Comparison of ENCODE assay signal across 8 mouse cellular contexts in genomic region chr19:44293769-44294551, GRCm38 (mm10). TPM values are rescaled to one million over a fixed set of nuclear protein-coding genes. Genes with fewer than 3 reads are reported as not detected.
DNase-seq lines count a peak whose midpoint lies in the region; ATAC-seq lines count a peak whose summit lies in the region.

No protein-coding gene starts in this region.

- peak overlapping the region; percentile 97 for H3K4me3 ChIP-seq in intestine, embryonic 14.5 days (ENCODE audit: low read depth, low read length)

- 1% methylated on average over 30 of the region's 31 CpGs for WGBS in intestine, embryonic 14.5 days

- H3K36me3 ChIP-seq in intestine, embryonic 14.5 days (ENCODE audit: control insufficient read depth, insufficient read depth, low read length) = peaks cover 36% of the 10 kb centered on the region

- H3K9me3 ChIP-seq in intestine, embryonic 14.5 days (ENCODE audit: control insufficient read depth, low read length) = no peaks in the 10 kb centered on the region

- H3K27me3 ChIP-seq in intestine, embryonic 14.5 days (replicated peaks; ENCODE audit: control insufficient read depth, insufficient read depth, low read length) = no peaks in the 10 kb centered on the region

- peaks cover 42% of the 10 kb centered on the region for H3K4me1 ChIP-seq in intestine, embryonic 14.5 days (replicated peaks; ENCODE audit: control insufficient read depth, insufficient read depth, low read length)

- peak; percentile 95 for ATAC-seq in intestine, embryonic 14.5 days (replicated peaks; ENCODE audit: low FRiP score, low TSS enrichment, low read depth)
- peak; percentile 79 for ATAC-seq in megakaryocyte progenitor cell, adult 5-6 weeks (replicated peaks; ENCODE audit: poor library complexity)

- H3K4me2 ChIP-seq in intestine, embryonic 14.5 days (ENCODE audit: low read length) = peak overlapping the region; percentile 97

- peak; percentile 81 to 90 for DNase-seq in adrenal gland, adult 18-20 months (ENCODE audit: low spot score in 2 of 2)
- peak; percentile 99 for DNase-seq in embryo, embryonic 10.5 days (ENCODE audit: low spot score)
- DNase-seq in gastrocnemius, postnatal 14 days = peak; percentile 87
- no peak for DNase-seq in intestine, embryonic 14.5 days (ENCODE audit: low spot score)
- DNase-seq in left cerebral cortex, postnatal 10 days (ENCODE audit: extremely low spot score in 1 of 2, low spot score in 2 of 2) = peak; percentile 94 to 96
- DNase-seq in right cerebral cortex, postnatal 14 days = peak; percentile 88
- DNase-seq in urinary bladder, postnatal 25 days (ENCODE audit: low spot score) = peak; percentile 66

- peak overlapping the region; percentile 95 for H3K27ac ChIP-seq in intestine, embryonic 14.5 days (ENCODE audit: low read depth)

- intact Hi-C loops in gastrocnemius, postnatal 14 days (cut with DNase I; ENCODE audit: low total_unique reads) = loop anchor here (2.0 kb wide), 1 partner anchor 47 kb away; no protein-coding TSS in a partner anchor
- intact Hi-C loops in left cerebral cortex, postnatal 10 days (cut with DNase I) = loop anchor here (1.0 to 2.0 kb wide), 2 partner anchors 27 to 46 kb away; no protein-coding TSS in a partner anchor

- peak overlapping the region; percentile 90 for H3K9ac ChIP-seq in intestine, embryonic 14.5 days (ENCODE audit: low read length)

RNA-seq across cellular contexts. Expression of gene Scd2, which starts 0.5 kb away (rescaled TPM):
- 100 to 1,000 TPM; 836 to 847 TPM for total RNA-seq in adrenal gland, adult 18-20 months (2021)
- total RNA-seq in gastrocnemius, postnatal 14 days (2021) = 10 to 100 TPM; 22.8 to 54.0 TPM
- polyA plus RNA-seq in intestine, embryonic 14.5 days (2014; fragmentation: Nextera tagmentation; extraction: Ambion mirVana) = 341 and 386 TPM in 2 replicates
- total RNA-seq in left cerebral cortex, postnatal 10 days (2021) = 100 to 1,000 TPM; 603 to 619 TPM
- 95.4 and 101 TPM in 2 replicates for total RNA-seq in megakaryocyte progenitor cell, adult 5-6 weeks (2015)
- total RNA-seq in megakaryocyte progenitor cell, adult 5-6 weeks (2017) = 88.5 and 107 TPM in 2 replicates

RNA-seq across cellular contexts. Expression of gene Scd4, which starts 38.9 kb away (rescaled TPM):
- total RNA-seq in adrenal gland, adult 18-20 months (2021) = 10 to 100 TPM in 1 of 2 experiments, 1 to 10 TPM in 1; 5.2 to 15.0 TPM
- total RNA-seq in gastrocnemius, postnatal 14 days (2021) = under 1 TPM; 0.24 to 0.29 TPM
- 0.08 and 0.20 TPM in 2 replicates for polyA plus RNA-seq in intestine, embryonic 14.5 days (2014; fragmentation: Nextera tagmentation; extraction: Ambion mirVana)
- 1 to 10 TPM; 1.5 to 2.4 TPM for total RNA-seq in left cerebral cortex, postnatal 10 days (2021)
- total RNA-seq in megakaryocyte progenitor cell, adult 5-6 weeks (2015) = 0.35 TPM in 1 of 2 replicates, not detected in the other
- total RNA-seq in megakaryocyte progenitor cell, adult 5-6 weeks (2017) = not detected in 2 replicates

Comparison
In these comparisons a context has a peak if more than half of its experiments do, and no peak if none do; other contexts are left out.
1. RNA of gene Scd2, which starts 0.5 kb away (total RNA-seq): 836 to 847 TPM in adrenal gland, adult 18-20 months and 603 to 619 TPM in left cerebral cortex, postnatal 10 days; 88.5 to 107 TPM in megakaryocyte progenitor cell, adult 5-6 weeks and 22.8 to 54.0 TPM in gastrocnemius, postnatal 14 days; every median in the first group is over 4 times any median in the second.